Mouse (Mus musculus): ENCODE measurements at regions not wholly inside any gene's neighbourhood (a gene's known extent, or its start where the extent isn't known, plus 50 kb on each side); places are given as distances from the start of the nearest gene placed in this dataset.

- no peaks in the 10 kb centered on the region for H3K9me3 ChIP-seq (ENCODE audit: control insufficient read depth, low read length)
- WGBS, result 85% methylated on average over 2 of the region's 2 CpGs
- ATAC-seq (ENCODE audit: low FRiP score) (no peak), DNase-seq (ENCODE audit: low spot score) (no peak)
- H3K9ac ChIP-seq, result no peak overlapping the region
- no peaks in the 10 kb centered on the region for H3K36me3 ChIP-seq (replicated peaks; ENCODE audit: control insufficient read depth, insufficient read depth)
- no peak overlapping the region for H3K27ac ChIP-seq
- no peaks in the 10 kb centered on the region for H3K4me1 ChIP-seq (replicated peaks; ENCODE audit: control insufficient read depth, insufficient read depth, low read length)
- no peak overlapping the region for H3K4me3 ChIP-seq (replicated peaks; ENCODE audit: low read length)
- H3K27me3 ChIP-seq (ENCODE audit: control insufficient read depth, insufficient read depth, low read length), result no peaks in the 10 kb centered on the region
- H3K4me2 ChIP-seq (replicated peaks), result no peak overlapping the region
Measured at GRCm38 (mm10) chr8:103561606-103562005, 539.8 kb upstream of the Cdh5 start.

- Histone ChIP-seq H3K4me2 (replicated peaks) (no peak overlapping the region), H3K36me3 (replicated peaks; ENCODE audit: control insufficient read depth, insufficient read depth) (no peaks in the 10 kb centered on the region), H3K4me3 (replicated peaks; ENCODE audit: low read length) (no peak overlapping the region), H3K9ac (no peak overlapping the region), H3K4me1 (replicated peaks; ENCODE audit: control insufficient read depth, insufficient read depth, low read length) (no peaks in the 10 kb centered on the region), H3K27me3 (ENCODE audit: control insufficient read depth, insufficient read depth, low read length) (no peaks in the 10 kb centered on the region), H3K27ac (no peak overlapping the region), H3K9me3 (ENCODE audit: control insufficient read depth, low read length) (no peaks in the 10 kb centered on the region)
- DNase-seq (ENCODE audit: low spot score), result no peak
- ATAC-seq (ENCODE audit: low FRiP score), result peak; percentile 21; the same call in 1 of the 2 replicates
- WGBS, result 49% methylated on average over 11 of the region's 11 CpGs
Measured at GRCm38 (mm10) chr8:103570864-103571425, 530.5 kb upstream of the Cdh5 start.

GRCm38 (mm10) chr8:103577147-103577546, 524.3 kb upstream of the Cdh5 start:
- no peak overlapping the region for H3K4me3 ChIP-seq (replicated peaks; ENCODE audit: low read length)
- H3K4me1 ChIP-seq (replicated peaks; ENCODE audit: control insufficient read depth, insufficient read depth, low read length), result no peaks in the 10 kb centered on the region
- no peak overlapping the region for H3K27ac ChIP-seq
- H3K36me3 ChIP-seq (replicated peaks; ENCODE audit: control insufficient read depth, insufficient read depth), result no peaks in the 10 kb centered on the region
- H3K27me3 ChIP-seq (ENCODE audit: control insufficient read depth, insufficient read depth, low read length), result 0 out of 2 replicates have a peak, but pooled peaks cover 3% of the 10 kb centered on the region
- 94% methylated on average over 3 of the region's 3 CpGs for WGBS
- H3K9me3 ChIP-seq (ENCODE audit: control insufficient read depth, low read length), result no peaks in the 10 kb centered on the region
- ATAC-seq (ENCODE audit: low FRiP score) (no peak), DNase-seq (ENCODE audit: low spot score) (no peak)
- no peak overlapping the region for H3K4me2 ChIP-seq (replicated peaks)
- no peak overlapping the region for H3K9ac ChIP-seq

- no peaks in the 10 kb centered on the region for H3K36me3 ChIP-seq (replicated peaks; ENCODE audit: control insufficient read depth, insufficient read depth)
- 0 out of 2 replicates have a peak, but pooled peaks cover 3% of the 10 kb centered on the region for H3K27me3 ChIP-seq (ENCODE audit: control insufficient read depth, insufficient read depth, low read length)
- no peak overlapping the region for H3K27ac ChIP-seq
- WGBS, result 80% methylated on average over 6 of the region's 6 CpGs
- no peak overlapping the region for H3K4me2 ChIP-seq (replicated peaks)
- DNase-seq (ENCODE audit: low spot score) (no peak), ATAC-seq (ENCODE audit: low FRiP score) (no peak)
- no peak overlapping the region for H3K4me3 ChIP-seq (replicated peaks; ENCODE audit: low read length)
- H3K4me1 ChIP-seq (replicated peaks; ENCODE audit: control insufficient read depth, insufficient read depth, low read length), result no peaks in the 10 kb centered on the region; the same call in 1 of the 2 replicates
- H3K9ac ChIP-seq, result no peak overlapping the region
- no peaks in the 10 kb centered on the region for H3K9me3 ChIP-seq (ENCODE audit: control insufficient read depth, low read length)
Measured at GRCm38 (mm10) chr8:103578006-103578405, 523.4 kb upstream of the Cdh5 start.

- Histone ChIP-seq H3K4me2 (replicated peaks) (no peak overlapping the region), H3K4me1 (replicated peaks; ENCODE audit: control insufficient read depth, insufficient read depth, low read length) (no peaks in the 10 kb centered on the region), H3K4me3 (replicated peaks; ENCODE audit: low read length) (no peak overlapping the region), H3K9ac (no peak overlapping the region), H3K27ac (no peak overlapping the region), H3K27me3 (ENCODE audit: control insufficient read depth, insufficient read depth, low read length) (no peaks in the 10 kb centered on the region), H3K36me3 (replicated peaks; ENCODE audit: control insufficient read depth, insufficient read depth) (no peaks in the 10 kb centered on the region), H3K9me3 (ENCODE audit: control insufficient read depth, low read length) (no peaks in the 10 kb centered on the region)
- 95% methylated on average over 6 of the region's 6 CpGs for WGBS
- DNase-seq (ENCODE audit: low spot score) (no peak), ATAC-seq (ENCODE audit: low FRiP score) (no peak)
Measured at GRCm38 (mm10) chr8:103608291-103608690, 493.1 kb upstream of the Cdh5 start.

- peak overlapping the region; percentile 51; the same call in 1 of the 2 replicates for H3K27ac ChIP-seq
- ATAC-seq (ENCODE audit: low FRiP score) (peak; percentile 93), DNase-seq (ENCODE audit: low spot score) (peak; percentile 70)
- no peaks in the 10 kb centered on the region for H3K9me3 ChIP-seq (ENCODE audit: control insufficient read depth, low read length)
- no peaks in the 10 kb centered on the region for H3K27me3 ChIP-seq (ENCODE audit: control insufficient read depth, insufficient read depth, low read length)
- no peak overlapping the region for H3K4me2 ChIP-seq (replicated peaks)
- 22% methylated on average over 3 of the region's 3 CpGs for WGBS
- no peak overlapping the region for H3K9ac ChIP-seq
- H3K36me3 ChIP-seq (replicated peaks; ENCODE audit: control insufficient read depth, insufficient read depth), result no peaks in the 10 kb centered on the region
- H3K4me3 ChIP-seq (replicated peaks; ENCODE audit: low read length), result no peak overlapping the region
- peaks cover 14% of the 10 kb centered on the region for H3K4me1 ChIP-seq (replicated peaks; ENCODE audit: control insufficient read depth, insufficient read depth, low read length)
Measured at GRCm38 (mm10) chr8:103623781-103624434, 477.5 kb upstream of the Cdh5 start.

- Histone ChIP-seq H3K36me3 (replicated peaks; ENCODE audit: control insufficient read depth, insufficient read depth) (no peaks in the 10 kb centered on the region), H3K27me3 (ENCODE audit: control insufficient read depth, insufficient read depth, low read length) (no peaks in the 10 kb centered on the region), H3K27ac (no peak overlapping the region), H3K4me2 (replicated peaks) (no peak overlapping the region), H3K9ac (no peak overlapping the region), H3K4me3 (replicated peaks; ENCODE audit: low read length) (no peak overlapping the region), H3K9me3 (ENCODE audit: control insufficient read depth, low read length) (no peaks in the 10 kb centered on the region), H3K4me1 (replicated peaks; ENCODE audit: control insufficient read depth, insufficient read depth, low read length) (peaks cover 14% of the 10 kb centered on the region)
- ATAC-seq (ENCODE audit: low FRiP score) (no peak), DNase-seq (ENCODE audit: low spot score) (no peak)
- 71% methylated on average over 7 of the region's 7 CpGs for WGBS
Measured at GRCm38 (mm10) chr8:103625166-103625890, 476.1 kb upstream of the Cdh5 start.

- no peaks in the 10 kb centered on the region for H3K9me3 ChIP-seq (ENCODE audit: control insufficient read depth, low read length)
- H3K27me3 ChIP-seq (ENCODE audit: control insufficient read depth, insufficient read depth, low read length), result no peaks in the 10 kb centered on the region
- 53% methylated on average over 4 of the region's 4 CpGs for WGBS
- H3K27ac ChIP-seq, result no peak overlapping the region
- H3K36me3 ChIP-seq (replicated peaks; ENCODE audit: control insufficient read depth, insufficient read depth), result no peaks in the 10 kb centered on the region
- no peak overlapping the region for H3K9ac ChIP-seq
- no peak overlapping the region for H3K4me3 ChIP-seq (replicated peaks; ENCODE audit: low read length)
- H3K4me2 ChIP-seq (replicated peaks), result no peak overlapping the region
- DNase-seq (ENCODE audit: low spot score), result no peak
- ATAC-seq (ENCODE audit: low FRiP score), result no peak
- peaks cover 14% of the 10 kb centered on the region for H3K4me1 ChIP-seq (replicated peaks; ENCODE audit: control insufficient read depth, insufficient read depth, low read length)
Measured at GRCm38 (mm10) chr8:103626446-103626845, 475.0 kb upstream of the Cdh5 start.

GRCm38 (mm10) chr8:103632543-103632942, 468.9 kb upstream of the Cdh5 start:
- ATAC-seq (ENCODE audit: low FRiP score) (no peak), DNase-seq (ENCODE audit: low spot score) (no peak)
- no peaks in the 10 kb centered on the region for H3K27me3 ChIP-seq (ENCODE audit: control insufficient read depth, insufficient read depth, low read length)
- WGBS, result 90% methylated on average over 6 of the region's 6 CpGs
- no peak overlapping the region for H3K4me2 ChIP-seq (replicated peaks)
- no peak overlapping the region for H3K27ac ChIP-seq
- no peaks in the 10 kb centered on the region for H3K9me3 ChIP-seq (ENCODE audit: control insufficient read depth, low read length)
- H3K4me1 ChIP-seq (replicated peaks; ENCODE audit: control insufficient read depth, insufficient read depth, low read length), result no peaks in the 10 kb centered on the region
- no peak overlapping the region for H3K4me3 ChIP-seq (replicated peaks; ENCODE audit: low read length)
- no peak overlapping the region for H3K9ac ChIP-seq
- H3K36me3 ChIP-seq (replicated peaks; ENCODE audit: control insufficient read depth, insufficient read depth), result no peaks in the 10 kb centered on the region

All from hindbrain, embryonic 14.5 days (tissue).